Mouse (Mus musculus) liver, embryonic 11.5 days (tissue): ENCODE data around the gene Gm27027. TPM values are rescaled to one million over a fixed set of nuclear protein-coding genes. Genes with fewer than 3 reads are reported as not detected.

Experiments used
- polyA plus RNA-seq: library from polyadenylated mRNA; unstranded; fragments of >200 nt; fragmentation: Nextera tagmentation; extraction: Ambion mirVana; gene quantifications from 2 replicates; pipeline ENCODE4 v1.2.1, GENCODE M21; 2014

Gene Gm27027
- polyA plus RNA-seq, 1 experiment from 2014 or later, result not detected

Other genes starting within 250 kb of the Gm27027 start
- gene Ext2, start 173.8 kb downstream of the Gm27027 start, polyA plus RNA-seq, result 68.0 and 72.0 TPM in 2 replicates
- 3.3 and 4.8 TPM in 2 replicates for gene Accs, start 146.4 kb downstream of the Gm27027 start, polyA plus RNA-seq
- gene Accsl, start 127.2 kb downstream of the Gm27027 start, polyA plus RNA-seq, result not detected in 2 replicates
- 2.3 and 3.3 TPM in 2 replicates for gene Gm13889, start 39.2 kb downstream of the Gm27027 start, polyA plus RNA-seq
- 62.4 and 69.8 TPM in 2 replicates for gene Alkbh3, start 14.5 kb upstream of the Gm27027 start, polyA plus RNA-seq
- 98.4 and 106 TPM in 2 replicates for gene Hsd17b12, start 161.6 kb upstream of the Gm27027 start, polyA plus RNA-seq